Mouse (Mus musculus): ENCODE measurements around the gene Dynlrb2. TPM values are rescaled to one million over a fixed set of nuclear protein-coding genes. Genes with fewer than 3 reads are reported as not detected.

Dynlrb2 gene
- polyA plus RNA-seq (2015; fragmentation: Nextera tagmentation; extraction: Ambion mirVana), result 7.7 and 14.5 TPM in 2 replicates

DNA sequence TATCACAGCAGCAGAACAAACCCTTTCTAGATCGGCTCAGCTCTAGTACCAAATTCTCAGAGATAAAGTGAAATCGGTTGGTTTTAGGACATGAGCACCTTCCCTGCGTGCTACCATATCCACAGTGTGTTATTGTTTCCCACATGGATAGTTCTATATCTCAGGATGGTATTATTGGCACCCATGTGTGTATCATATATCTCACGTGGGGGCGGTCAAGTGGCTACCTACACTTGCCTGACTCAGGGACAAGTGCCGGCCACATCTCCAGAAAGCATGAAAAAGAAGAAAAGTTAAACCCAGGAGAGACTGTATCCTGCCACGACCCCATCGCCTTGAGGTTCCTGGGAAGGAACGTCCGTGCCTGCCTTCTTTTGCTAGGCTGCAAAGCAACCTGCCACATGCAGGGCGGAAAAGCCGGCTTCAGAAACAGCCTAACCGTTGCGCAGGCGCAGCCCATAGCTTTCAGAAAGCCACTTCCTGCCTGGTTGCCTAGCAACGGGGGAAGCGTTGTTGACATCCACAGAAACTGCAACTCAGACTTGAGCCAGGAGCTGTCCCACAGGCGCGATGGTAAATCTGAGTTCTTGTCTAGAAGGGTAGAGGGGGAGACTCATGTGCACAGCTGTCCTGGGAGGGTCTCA, at the start of gene Dynlrb2:
TSS of gene Dynlrb2 (plus strand) at position 498 of the 644 bp plus-strand sequence.
- peak within 1 kb of the TSS; percentile 51; the same call in 1 of the 2 replicates for H3K27ac ChIP-seq (replicated peaks)
- peak within 1 kb of the TSS; percentile 81 for H3K4me2 ChIP-seq (replicated peaks)
- peaks cover 7% of the 10 kb centered on the region for H3K4me1 ChIP-seq
- H3K36me3 ChIP-seq, result no peaks in the 10 kb centered on the region
- no peaks in the 10 kb centered on the region for H3K9me3 ChIP-seq
- 8% methylated on average over 19 of the region's 19 CpGs for WGBS
- peak; percentile 96 for ATAC-seq (replicated peaks)
- peak within 1 kb of the TSS; percentile 48 for H3K9ac ChIP-seq (replicated peaks)
- H3K4me3 ChIP-seq, result peak within 1 kb of the TSS; percentile 43
- no peaks in the 10 kb centered on the region for H3K27me3 ChIP-seq

DNA sequence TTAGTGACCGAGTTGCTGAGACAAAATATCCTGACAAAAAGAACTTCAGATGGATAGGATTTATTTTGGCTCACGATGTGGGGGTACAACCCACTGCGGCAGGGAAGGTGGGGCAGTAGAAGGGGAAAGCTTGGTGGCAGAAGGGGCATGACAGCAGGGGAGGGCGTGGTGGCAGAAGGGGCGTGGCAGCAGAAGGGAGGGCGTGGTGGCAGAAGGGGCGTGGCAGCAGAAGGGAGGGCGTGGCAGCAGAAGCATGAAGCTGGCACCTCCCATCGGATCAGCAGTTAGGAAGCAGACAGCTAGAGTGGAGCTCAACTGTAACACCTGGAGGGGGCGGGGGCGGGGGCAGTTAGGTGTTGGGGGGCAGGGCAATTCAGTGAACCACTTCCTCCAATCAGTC, 46.2 kb upstream of the Dynlrb2 start:
- no peak overlapping the region for H3K9ac ChIP-seq (replicated peaks)
- H3K27me3 ChIP-seq, result no peaks in the 10 kb centered on the region
- no peaks in the 10 kb centered on the region for H3K9me3 ChIP-seq
- no peak overlapping the region for H3K4me2 ChIP-seq (replicated peaks)
- H3K4me1 ChIP-seq, result no peaks in the 10 kb centered on the region
- no peaks in the 10 kb centered on the region for H3K36me3 ChIP-seq
- H3K4me3 ChIP-seq, result no peak overlapping the region
- H3K27ac ChIP-seq (replicated peaks), result no peak overlapping the region
- WGBS, result 75% methylated on average over 11 of the region's 11 CpGs
- ATAC-seq (replicated peaks), result no peak

DNA sequence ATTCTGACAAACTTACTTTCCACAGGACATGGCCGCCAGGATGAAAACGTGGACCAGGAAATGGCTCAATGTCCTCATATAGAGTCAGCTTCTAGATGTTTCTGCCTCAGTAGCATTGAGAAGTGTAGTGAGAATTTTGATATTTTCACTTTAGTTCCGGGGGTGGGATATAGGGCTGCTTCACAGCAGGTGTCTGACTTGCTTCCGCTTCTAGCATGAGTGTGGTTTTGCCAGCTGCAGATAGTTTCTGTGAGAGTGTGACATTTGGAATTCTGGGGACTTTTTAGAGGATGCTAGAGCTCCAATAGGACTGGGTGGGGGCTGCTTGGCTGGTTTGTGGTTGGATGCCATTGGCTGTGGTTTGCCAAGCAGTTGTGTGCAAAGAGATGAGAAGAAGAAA, 43.3 kb upstream of the Dynlrb2 start:
- H3K4me3 ChIP-seq, result no peak overlapping the region
- ATAC-seq (replicated peaks), result no peak
- H3K27ac ChIP-seq (replicated peaks), result no peak overlapping the region
- no peaks in the 10 kb centered on the region for H3K27me3 ChIP-seq
- no peak overlapping the region for H3K4me2 ChIP-seq (replicated peaks)
- no peaks in the 10 kb centered on the region for H3K9me3 ChIP-seq
- no peaks in the 10 kb centered on the region for H3K36me3 ChIP-seq
- H3K4me1 ChIP-seq, result no peaks in the 10 kb centered on the region
- H3K9ac ChIP-seq (replicated peaks), result no peak overlapping the region
- WGBS, result 88% methylated on average over 4 of the region's 4 CpGs

DNA sequence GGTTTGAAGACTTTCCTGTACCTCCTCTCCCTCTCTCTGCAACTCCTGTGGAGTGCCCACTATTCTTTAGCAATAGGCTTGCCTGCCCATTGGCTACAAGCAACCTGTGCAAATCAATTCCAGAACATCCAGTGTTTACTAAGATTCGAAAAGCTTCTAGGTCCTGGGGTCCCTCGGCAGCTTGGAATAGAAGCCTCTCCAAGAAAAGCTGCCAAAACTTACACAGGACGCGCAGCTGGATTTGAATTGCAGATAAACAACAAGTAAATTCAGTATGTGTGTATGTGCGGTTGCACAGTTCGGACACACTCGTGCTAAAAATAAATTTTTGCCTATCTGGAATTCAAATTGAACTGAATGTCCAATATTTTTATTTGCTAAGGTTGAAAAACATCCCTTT, 38.2 kb upstream of the Dynlrb2 start:
- Histone ChIP-seq H3K4me1 (no peaks in the 10 kb centered on the region), H3K27me3 (no peaks in the 10 kb centered on the region), H3K4me2 (replicated peaks) (no peak overlapping the region), H3K9me3 (no peaks in the 10 kb centered on the region), H3K4me3 (no peak overlapping the region), H3K27ac (replicated peaks) (no peak overlapping the region), H3K36me3 (no peaks in the 10 kb centered on the region), H3K9ac (replicated peaks) (no peak overlapping the region)
- ATAC-seq (replicated peaks), result no peak
- WGBS, result 84% methylated on average over 7 of the region's 7 CpGs

DNA sequence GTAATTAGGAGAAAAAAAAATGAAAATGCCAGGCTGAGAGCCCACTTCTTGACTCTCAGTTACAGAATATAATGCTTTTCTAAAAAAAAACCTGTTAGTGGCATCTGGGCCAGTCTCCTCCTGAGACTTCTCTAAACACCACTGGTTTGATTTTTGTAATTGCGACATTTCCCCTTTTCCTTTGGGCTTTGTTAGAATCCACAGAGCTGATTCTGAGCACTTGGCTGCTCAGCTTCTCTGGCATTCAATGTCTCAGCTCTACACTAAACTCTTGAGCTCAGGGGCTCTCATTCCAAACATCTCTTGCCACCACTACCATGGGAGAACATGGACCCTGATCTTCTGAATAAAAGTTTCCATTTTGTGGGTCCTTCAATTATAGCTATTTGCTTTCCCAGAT, 37.7 kb upstream of the Dynlrb2 start:
- no peak for ATAC-seq (replicated peaks)
- Histone ChIP-seq H3K4me3 (no peak overlapping the region), H3K9me3 (no peaks in the 10 kb centered on the region), H3K4me1 (no peaks in the 10 kb centered on the region), H3K27ac (replicated peaks) (no peak overlapping the region), H3K4me2 (replicated peaks) (no peak overlapping the region), H3K27me3 (no peaks in the 10 kb centered on the region), H3K36me3 (no peaks in the 10 kb centered on the region), H3K9ac (replicated peaks) (no peak overlapping the region)
- 83% methylated on average over 1 of the region's 1 CpGs for WGBS

DNA sequence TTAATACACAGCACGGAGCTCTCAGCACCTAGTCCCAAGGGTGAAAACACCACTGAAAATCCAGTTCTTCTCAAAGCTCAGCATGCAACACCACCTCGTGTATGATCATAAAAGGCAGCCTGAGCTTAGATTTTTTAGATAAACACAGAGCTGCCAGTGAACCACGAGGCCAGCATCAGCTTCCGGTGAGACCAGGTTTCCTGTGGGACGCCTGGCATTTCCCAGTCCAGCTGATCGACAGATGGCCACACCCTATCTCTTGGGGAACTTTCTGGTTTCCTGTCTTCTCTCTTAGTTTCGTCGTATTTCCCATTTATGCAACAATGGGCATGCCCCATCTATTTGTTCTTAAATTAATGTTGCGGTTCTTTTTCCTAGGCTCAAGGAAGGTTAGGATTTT, 26.8 kb upstream of the Dynlrb2 start:
- Histone ChIP-seq H3K4me2 (replicated peaks) (no peak overlapping the region), H3K36me3 (no peaks in the 10 kb centered on the region), H3K4me3 (no peak overlapping the region), H3K9ac (replicated peaks) (no peak overlapping the region), H3K27ac (replicated peaks) (no peak overlapping the region), H3K9me3 (no peaks in the 10 kb centered on the region), H3K4me1 (no peaks in the 10 kb centered on the region), H3K27me3 (peaks cover 3% of the 10 kb centered on the region; the same call in 1 of the 2 replicates)
- ATAC-seq (replicated peaks), result no peak
- 85% methylated on average over 9 of the region's 9 CpGs for WGBS

DNA sequence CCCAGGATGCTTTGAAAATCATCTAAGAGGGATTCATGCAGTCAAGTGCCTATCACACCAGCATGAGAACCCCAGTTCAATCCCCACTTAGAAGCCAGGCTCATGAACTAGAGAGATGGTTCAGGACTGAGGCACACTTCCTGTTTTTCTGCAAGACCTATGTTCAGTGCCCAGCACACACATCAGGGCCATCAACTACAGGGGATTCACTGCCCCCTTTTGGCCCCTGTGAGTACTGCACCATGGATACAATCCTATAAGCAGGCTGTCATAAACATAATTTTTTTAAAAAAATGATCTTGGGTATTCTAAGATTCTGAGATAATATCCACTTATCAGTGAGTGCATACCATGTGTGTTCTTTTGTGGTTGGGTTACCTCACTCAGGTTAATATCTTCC, 26.1 kb upstream of the Dynlrb2 start:
- no peaks in the 10 kb centered on the region for H3K36me3 ChIP-seq
- peaks cover 2% of the 10 kb centered on the region for H3K4me1 ChIP-seq
- no peak overlapping the region for H3K9ac ChIP-seq (replicated peaks)
- H3K27ac ChIP-seq (replicated peaks), result no peak overlapping the region
- no peak overlapping the region for H3K4me2 ChIP-seq (replicated peaks)
- peaks cover 7% of the 10 kb centered on the region; the same call in 1 of the 2 replicates for H3K27me3 ChIP-seq
- no peak for ATAC-seq (replicated peaks)
- H3K4me3 ChIP-seq, result no peak overlapping the region
- H3K9me3 ChIP-seq, result no peaks in the 10 kb centered on the region

DNA sequence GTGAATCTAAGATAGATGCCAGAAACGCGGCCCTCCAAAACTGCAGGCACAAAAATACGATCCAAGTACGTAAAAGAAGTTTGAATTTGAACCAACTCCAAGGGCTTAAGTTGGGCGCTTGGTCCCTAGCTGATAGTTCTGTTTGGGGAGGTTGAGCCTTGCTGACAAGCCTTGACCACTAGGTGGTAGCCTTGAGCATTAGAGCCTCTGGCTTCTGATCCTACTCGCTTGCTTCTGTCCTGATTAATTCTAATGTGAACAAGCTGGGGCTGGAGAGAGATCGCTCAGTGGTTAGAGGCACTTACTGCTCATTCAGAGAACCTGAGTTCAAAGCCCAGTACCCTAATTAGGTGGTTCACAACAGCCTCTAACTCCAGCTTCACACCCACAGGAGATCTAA, 23.9 kb upstream of the Dynlrb2 start:
- Histone ChIP-seq H3K4me1 (peaks cover 4% of the 10 kb centered on the region), H3K9me3 (no peaks in the 10 kb centered on the region), H3K4me2 (replicated peaks) (no peak overlapping the region), H3K27me3 (peaks cover 7% of the 10 kb centered on the region; the same call in 1 of the 2 replicates), H3K36me3 (no peaks in the 10 kb centered on the region), H3K4me3 (no peak overlapping the region), H3K9ac (replicated peaks) (no peak overlapping the region), H3K27ac (replicated peaks) (no peak overlapping the region)
- whole genome bisulfite sequencing, result 22% methylated on average over 7 of the region's 7 CpGs
- ATAC-seq (replicated peaks), result no peak

DNA sequence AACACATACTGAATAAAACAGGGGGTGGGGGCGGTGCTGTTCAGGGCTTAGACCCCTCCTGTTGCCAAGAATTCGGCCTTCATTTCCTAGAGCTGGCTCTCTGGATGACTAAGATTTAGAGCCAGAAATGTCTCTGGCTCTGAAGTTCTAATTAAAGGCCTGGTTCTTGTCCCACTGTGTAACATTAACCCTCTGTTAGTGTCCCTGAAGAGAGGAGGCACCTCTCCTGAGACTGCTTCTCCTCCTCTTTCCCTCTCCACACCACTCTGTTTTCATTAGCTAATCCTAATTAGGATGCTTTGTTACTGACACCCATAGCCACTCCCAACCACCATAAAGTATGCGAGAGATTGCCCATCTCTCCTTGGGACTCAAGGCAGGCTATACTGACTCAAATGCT, 22.0 kb upstream of the Dynlrb2 start:
- no peak overlapping the region for H3K9ac ChIP-seq (replicated peaks)
- WGBS, result 36% methylated on average over 3 of the region's 3 CpGs
- no peak overlapping the region for H3K27ac ChIP-seq (replicated peaks)
- peaks cover 4% of the 10 kb centered on the region for H3K4me1 ChIP-seq
- no peak overlapping the region for H3K4me3 ChIP-seq
- H3K9me3 ChIP-seq, result no peaks in the 10 kb centered on the region
- ATAC-seq (replicated peaks), result no peak
- no peaks in the 10 kb centered on the region for H3K36me3 ChIP-seq
- H3K27me3 ChIP-seq, result peaks cover 7% of the 10 kb centered on the region; the same call in 1 of the 2 replicates
- no peak overlapping the region for H3K4me2 ChIP-seq (replicated peaks)

DNA sequence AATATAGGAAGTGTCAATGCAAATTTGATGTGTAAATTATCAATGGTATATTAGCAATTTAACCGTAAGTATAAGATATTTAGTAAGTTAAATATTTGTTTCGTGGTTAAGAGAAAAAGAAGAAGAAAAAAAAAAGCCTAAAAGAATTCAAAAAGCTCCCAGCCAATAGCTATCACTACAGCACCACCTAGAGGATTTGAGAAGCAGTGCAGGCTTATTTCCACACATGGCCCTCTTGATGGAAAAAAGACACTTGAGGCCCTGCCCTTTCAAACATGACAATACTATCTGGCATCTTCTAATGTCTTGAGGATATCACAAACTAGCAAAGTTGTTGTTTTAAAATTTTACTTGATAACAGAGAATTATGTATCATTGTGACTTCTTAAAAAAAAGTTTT, 20.7 kb upstream of the Dynlrb2 start:
- Histone ChIP-seq H3K9me3 (no peaks in the 10 kb centered on the region), H3K9ac (replicated peaks) (no peak overlapping the region), H3K27me3 (peaks cover 7% of the 10 kb centered on the region; the same call in 1 of the 2 replicates), H3K4me2 (replicated peaks) (peak overlapping the region; percentile 23), H3K4me3 (no peak overlapping the region), H3K27ac (replicated peaks) (no peak overlapping the region), H3K36me3 (no peaks in the 10 kb centered on the region), H3K4me1 (peaks cover 4% of the 10 kb centered on the region)
- ATAC-seq (replicated peaks), result no peak
- 14% methylated on average over 2 of the region's 2 CpGs for WGBS

DNA sequence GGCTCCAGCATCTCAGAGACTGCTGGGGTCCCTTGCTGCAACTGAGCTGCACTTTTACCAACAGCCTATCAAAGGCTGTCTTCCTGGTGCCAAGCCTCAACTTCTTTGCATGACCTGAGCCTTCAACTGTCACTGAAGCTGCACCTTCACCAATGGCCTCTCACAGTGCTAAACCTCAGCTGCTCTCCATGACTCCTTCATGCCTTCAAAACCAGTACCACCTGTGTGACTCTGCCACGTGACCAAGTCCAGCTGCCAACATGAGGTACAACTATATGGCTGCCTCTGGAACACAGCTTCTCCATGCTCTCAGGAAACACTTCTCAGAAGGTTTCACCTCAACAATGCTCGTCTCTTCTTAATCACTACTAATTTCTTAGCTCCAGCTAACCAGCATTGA, 16.2 kb upstream of the Dynlrb2 start:
- Histone ChIP-seq H3K36me3 (no peaks in the 10 kb centered on the region), H3K4me1 (peaks cover 3% of the 10 kb centered on the region), H3K9ac (replicated peaks) (no peak overlapping the region), H3K9me3 (no peaks in the 10 kb centered on the region), H3K27ac (replicated peaks) (no peak overlapping the region), H3K4me2 (replicated peaks) (no peak overlapping the region), H3K27me3 (no peaks in the 10 kb centered on the region), H3K4me3 (no peak overlapping the region)
- WGBS, result 78% methylated on average over 2 of the region's 2 CpGs
- ATAC-seq (replicated peaks), result no peak

DNA sequence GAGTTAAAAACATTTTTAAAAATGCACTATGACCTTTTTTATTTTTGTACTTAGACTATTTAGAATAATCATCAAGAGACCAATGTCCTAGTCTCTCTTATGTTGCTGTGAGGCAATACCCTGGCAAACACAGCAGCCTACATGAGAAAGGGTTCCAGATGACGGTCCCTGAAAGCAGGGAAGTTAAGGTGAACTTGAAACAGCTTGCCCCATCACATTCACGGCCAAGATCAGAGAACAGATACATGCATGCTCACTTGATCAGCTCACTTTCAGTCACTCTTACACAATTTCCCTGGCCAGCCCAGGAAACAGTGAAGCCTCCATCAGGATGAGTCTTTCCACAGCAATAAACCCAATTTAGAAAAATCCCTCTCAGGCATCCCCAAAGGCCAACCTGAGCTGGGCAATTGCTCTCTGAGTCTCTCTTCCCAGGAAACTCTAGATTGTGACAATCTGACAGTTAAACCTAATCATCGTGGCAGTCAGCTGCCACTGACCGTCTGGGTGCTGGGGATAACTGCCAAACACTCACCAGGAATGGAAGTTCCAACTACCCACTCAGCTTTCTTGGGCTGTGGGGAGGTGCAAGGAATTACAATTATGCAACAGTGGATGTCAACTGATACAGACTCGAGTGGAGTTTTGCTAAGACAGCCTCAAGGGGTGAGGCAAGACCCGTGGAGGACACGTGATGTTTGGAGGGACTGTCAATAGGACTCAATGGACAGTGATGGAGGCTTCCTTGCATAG, 4.5 kb upstream of the Dynlrb2 start:
- no peaks in the 10 kb centered on the region for H3K27me3 ChIP-seq
- H3K9me3 ChIP-seq, result no peaks in the 10 kb centered on the region
- H3K9ac ChIP-seq (replicated peaks), result no peak overlapping the region
- WGBS, result 88% methylated on average over 7 of the region's 7 CpGs
- H3K4me1 ChIP-seq, result peaks cover 7% of the 10 kb centered on the region
- no peak overlapping the region for H3K4me3 ChIP-seq
- H3K36me3 ChIP-seq, result no peaks in the 10 kb centered on the region
- no peak overlapping the region for H3K27ac ChIP-seq (replicated peaks)
- no peak for ATAC-seq (replicated peaks)
- no peak overlapping the region for H3K4me2 ChIP-seq (replicated peaks)

Data from forebrain, embryonic 15.5 days (tissue).